Mouse (Mus musculus) embryo, embryonic 11.5 days (tissue): ENCODE results near the gene Eif2ak2.

Experiments
- DNase-seq: peaks from one replicate; pipeline ENCODE4 v3.0.0-alpha.2; 2012; ENCODE audit warnings: low read depth, low spot score

Eif2ak2 gene

DNA sequence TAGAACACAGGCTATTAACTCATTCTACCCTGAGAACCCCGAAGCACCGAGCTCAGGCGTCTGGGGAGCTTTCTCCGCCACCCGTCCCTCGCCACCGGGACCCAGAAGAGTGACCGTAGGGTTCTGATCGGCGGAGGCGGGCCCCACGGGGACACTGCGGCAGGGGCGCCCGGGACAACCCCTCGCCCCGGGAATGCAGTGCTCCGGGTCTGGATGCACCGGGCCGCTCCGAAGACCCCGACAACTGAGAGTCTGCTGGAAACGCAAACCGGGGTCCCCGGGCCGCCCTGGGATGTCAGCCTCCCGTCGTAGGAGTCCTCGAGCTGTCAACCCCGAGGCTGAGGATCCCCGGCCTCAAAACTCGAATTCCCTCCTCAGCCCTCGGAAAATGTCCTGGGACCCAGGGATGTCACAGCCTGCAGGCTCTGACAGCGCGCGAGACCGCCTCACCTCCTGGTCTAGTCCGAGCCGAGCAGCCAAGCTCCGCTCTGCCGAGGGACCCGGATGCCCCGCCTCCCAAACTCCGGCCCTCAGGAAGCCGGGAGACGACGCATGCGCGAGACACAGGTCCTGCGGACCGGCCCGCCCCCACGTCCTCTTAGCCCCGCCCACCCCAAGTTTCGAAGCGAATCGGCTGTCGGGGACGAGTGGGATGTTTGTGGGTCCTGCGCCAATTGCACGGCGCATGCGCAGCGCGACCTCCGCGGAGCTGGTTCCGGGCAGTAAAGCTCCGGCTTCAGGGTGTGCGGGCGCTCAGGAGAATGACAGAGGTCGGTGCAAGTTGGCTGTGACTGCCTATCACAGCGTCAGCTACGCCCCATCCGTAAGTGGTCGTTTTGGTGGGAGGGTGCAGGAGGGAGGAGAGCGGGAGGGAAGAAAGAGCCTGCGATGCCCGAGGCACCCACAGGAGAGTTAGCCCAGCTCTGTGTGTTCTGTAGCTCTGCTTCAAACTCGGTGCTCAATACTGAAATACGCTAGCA, 47.2 kb downstream of the Eif2ak2 start, which contains the start of the genes Heatr5b and Gpatch11:
TSS of gene Heatr5b (minus strand) at position 509 of the 980 bp plus-strand sequence.
TSS of gene Gpatch11 (plus strand) at position 712 of the 980 bp plus-strand sequence.
- DNase-seq, result peak; percentile 98

DNA sequence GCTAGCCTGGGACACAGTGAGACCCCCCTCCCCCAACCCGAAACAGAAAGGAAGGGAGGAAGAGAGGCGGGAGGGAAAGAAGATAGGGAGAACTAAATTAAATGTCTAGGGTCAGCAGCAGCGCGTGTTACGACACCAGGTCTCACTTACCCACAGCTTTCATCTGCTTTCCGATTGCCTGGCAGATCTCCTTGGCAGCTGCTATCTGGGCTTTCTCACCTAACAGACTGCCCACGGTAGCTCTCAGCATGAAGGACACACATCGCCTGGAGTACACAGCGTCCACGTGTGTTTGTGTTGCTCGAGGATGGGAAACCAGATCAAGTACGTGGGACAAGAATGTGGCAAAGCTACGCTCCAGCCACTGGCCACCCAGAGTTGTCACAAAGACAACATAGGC, 58.0 kb downstream of the Eif2ak2 start:
- DNase-seq, result no peak

DNA sequence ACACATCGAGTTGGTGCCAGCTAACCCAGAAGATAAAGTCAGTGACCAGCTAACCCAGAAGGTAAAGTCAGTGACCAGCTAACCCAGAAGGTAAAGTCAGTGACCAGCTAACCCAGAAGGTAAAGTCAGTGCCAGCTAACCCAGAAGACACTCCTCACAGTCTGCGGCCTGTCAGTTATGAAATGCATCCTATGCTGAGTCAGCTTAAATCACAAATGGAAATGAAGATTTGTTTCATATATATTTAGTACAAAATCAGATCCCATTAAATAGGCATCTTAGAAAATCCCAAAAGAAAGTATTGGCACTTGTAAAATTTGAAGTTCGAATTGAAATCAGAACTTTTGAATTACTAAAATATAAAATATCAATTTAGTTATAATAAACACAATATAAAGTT, 72.8 kb downstream of the Eif2ak2 start:
- no peak for DNase-seq

DNA sequence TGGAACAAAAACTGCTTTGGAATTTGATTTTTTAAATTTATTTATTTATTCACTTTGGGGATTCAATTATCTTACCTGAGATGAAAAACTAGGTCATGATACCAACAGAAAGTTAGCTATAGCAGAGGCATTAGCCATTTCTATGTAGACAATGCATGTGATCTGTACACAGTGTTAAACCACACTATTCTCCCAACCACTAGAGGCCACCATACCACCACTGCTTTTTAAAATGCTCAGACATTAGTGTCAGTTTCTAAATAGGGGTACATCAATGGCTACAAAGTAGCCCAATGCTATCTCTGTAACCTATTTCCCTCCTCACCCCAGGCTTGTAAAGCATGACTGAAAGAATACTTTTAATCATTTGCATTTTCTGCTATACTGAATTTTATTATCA, 73.4 kb downstream of the Eif2ak2 start:
- peak; percentile 7 for DNase-seq
